Mouse (Mus musculus) olfactory bulb, adult 2 months (tissue): ENCODE data around the gene Iqcg.

Experiments used
- CTCF ChIP-seq: fragments of 200-500 bp; IDR thresholded peaks from 2 replicates; pipeline ENCODE4 v1.5.1; 2012; ENCODE audit warnings: low read depth, mild to moderate bottlenecking, low read length, moderate library complexity; ENCODE audit not compliant: insufficient read depth
- POLR2A ChIP-seq: fragments of 200-500 bp; IDR thresholded peaks from 2 replicates; pipeline ENCODE4 v1.6.1; 2012; ENCODE audit warnings: mild to moderate bottlenecking, low read depth, low read length, moderate library complexity; ENCODE audit not compliant: insufficient read depth

DNA sequence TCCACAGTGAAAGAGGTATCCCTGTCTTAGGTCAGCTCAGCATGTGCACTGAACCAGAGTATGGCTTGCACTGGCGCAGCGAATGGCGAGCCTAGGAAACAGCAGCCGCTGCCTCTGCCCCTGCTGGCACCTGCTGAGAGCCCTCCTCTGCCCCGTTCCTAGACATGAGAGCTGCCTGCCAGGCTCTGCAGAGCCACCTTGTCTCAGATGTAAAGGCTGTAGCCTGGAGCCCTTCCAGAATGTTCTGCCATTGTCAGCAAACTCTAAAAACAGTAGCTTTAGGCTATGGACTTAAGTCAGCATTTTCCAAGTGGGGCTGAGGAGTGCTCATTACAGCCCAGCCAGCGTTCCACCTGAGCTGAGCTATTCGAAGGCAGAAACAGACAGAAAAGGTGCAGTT is 48.6 kb downstream of the Iqcg start:
- TF ChIP-seq POLR2A (no peak), CTCF (no peak)
